Mouse (Mus musculus): ENCODE measurements around the gene Hemgn.

Hemgn gene

GRCm38 (mm10) chr4:46412113-46412512 lies 1.2 kb downstream of the Hemgn start:
- DNase-seq (ENCODE audit: low spot score in 2 of 2), result no peak

- peak; percentile 40 to 59 for DNase-seq (ENCODE audit: low spot score in 2 of 2)
Observed at GRCm38 (mm10) chr4:46411489-46411888, 1.8 kb downstream of the Hemgn start.

- DNase-seq (ENCODE audit: low spot score in 2 of 2), result no peak
Observed at GRCm38 (mm10) chr4:46410677-46411076, 2.6 kb downstream of the Hemgn start.

- DNase-seq (ENCODE audit: low spot score in 2 of 2), result no peak
Observed at GRCm38 (mm10) chr4:46406966-46407703, 6.2 kb downstream of the Hemgn start.

GRCm38 (mm10) chr4:46404042-46404795 lies 9.1 kb downstream of the Hemgn start:
- peak; percentile 69 to 73 for DNase-seq (ENCODE audit: low spot score in 2 of 2)

GRCm38 (mm10) chr4:46398839-46399238 lies 14.5 kb downstream of the Hemgn start:
- no peak for DNase-seq (ENCODE audit: low spot score in 2 of 2)

- no peak for DNase-seq (ENCODE audit: low spot score in 2 of 2)
Observed at GRCm38 (mm10) chr4:46395736-46396135, 17.6 kb downstream of the Hemgn start.

- DNase-seq (ENCODE audit: low spot score in 2 of 2), result no peak
Observed at GRCm38 (mm10) chr4:46394388-46394787, 18.9 kb downstream of the Hemgn start.

- DNase-seq (ENCODE audit: low spot score in 2 of 2), result peak; percentile 84 to 91
Observed at GRCm38 (mm10) chr4:46390390-46390970, 22.8 kb downstream of the Hemgn start.

GRCm38 (mm10) chr4:46389612-46390341 lies 23.5 kb downstream of the Hemgn start:
- peak; percentile 15 to 35 for DNase-seq (ENCODE audit: low spot score in 2 of 2)

GRCm38 (mm10) chr4:46389013-46389611 lies 24.2 kb downstream of the Hemgn start, which contains the start of gene Trmo:
Trmo (minus strand) TSS chr4:46389437.
- peak; percentile 92 to 95 for DNase-seq (ENCODE audit: low spot score in 2 of 2)

GRCm38 (mm10) chr4:46388556-46388955 lies 24.8 kb downstream of the Hemgn start:
- DNase-seq (ENCODE audit: low spot score in 2 of 2), result no peak

- peak; percentile 47 to 75 for DNase-seq (ENCODE audit: low spot score in 2 of 2)
Observed at GRCm38 (mm10) chr4:46374869-46375368, 38.4 kb downstream of the Hemgn start.

- DNase-seq (ENCODE audit: low spot score in 2 of 2), result peak in 1 of 2 experiments; percentile 39
Observed at GRCm38 (mm10) chr4:46374455-46374854, 38.9 kb downstream of the Hemgn start.

GRCm38 (mm10) chr4:46371030-46371429 lies 42.3 kb downstream of the Hemgn start:
- no peak for DNase-seq (ENCODE audit: low spot score in 2 of 2)

GRCm38 (mm10) chr4:46370406-46370805 lies 42.9 kb downstream of the Hemgn start:
- no peak for DNase-seq (ENCODE audit: low spot score in 2 of 2)

GRCm38 (mm10) chr4:46369070-46369469 lies 44.2 kb downstream of the Hemgn start:
- no peak for DNase-seq (ENCODE audit: low spot score in 2 of 2)

- no peak for DNase-seq (ENCODE audit: low spot score in 2 of 2)
Observed at GRCm38 (mm10) chr4:46367487-46367959, 45.8 kb downstream of the Hemgn start.

- DNase-seq (ENCODE audit: low spot score in 2 of 2), result no peak
Observed at GRCm38 (mm10) chr4:46364360-46364759, 48.9 kb downstream of the Hemgn start.

- DNase-seq (ENCODE audit: low spot score in 2 of 2), result no peak
Observed at GRCm38 (mm10) chr4:46361258-46361657, 52.0 kb downstream of the Hemgn start.

All from thymus, postnatal 10 days (tissue).